Mouse (Mus musculus) midbrain, embryonic 15.5 days (tissue): ENCODE results near the gene Dhx8. TPM values are rescaled to one million over a fixed set of nuclear protein-coding genes. Genes with fewer than 3 reads are reported as not detected.
A peak's percentile ranks its signal among the peaks of the same experiment; 100 is the strongest.

Experiments used
- ATAC-seq: fragments of 200-750 bp; cut with Nextera tagmentation; replicated peaks from 2 replicates; pipeline ENCODE4 v1.8.0; 2017; ENCODE audit warnings: moderate TSS enrichment
- H3K27ac ChIP-seq: fragments of 300-500 bp; sonication (generic); 2 replicates; pipeline ENCODE4 v1.5.1; 2015; ENCODE audit warnings: mild to moderate bottlenecking, inconsistent platforms
- H3K27me3 ChIP-seq: fragments of 300-500 bp; sonication (generic); replicated peaks from 2 replicates; pipeline ENCODE4 v1.6.1; 2015; ENCODE audit warnings: inconsistent platforms
- H3K36me3 ChIP-seq: fragments of 300-500 bp; sonication (generic); replicated peaks from 2 replicates; pipeline ENCODE4 v1.6.1; 2015; ENCODE audit warnings: inconsistent platforms
- H3K4me1 ChIP-seq: fragments of 300-500 bp; sonication (generic); 2 replicates; pipeline ENCODE4 v1.6.1; 2015; ENCODE audit warnings: inconsistent platforms
- H3K4me2 ChIP-seq: fragments of 300-500 bp; sonication (generic); 2 replicates; pipeline ENCODE4 v1.6.1; 2015; ENCODE audit warnings: inconsistent platforms, mild to moderate bottlenecking, moderate library complexity
- H3K4me3 ChIP-seq: fragments of 300-500 bp; sonication (generic); 2 replicates; pipeline ENCODE4 v1.5.1; 2015; ENCODE audit warnings: mild to moderate bottlenecking, inconsistent platforms
- H3K9ac ChIP-seq: fragments of 300-500 bp; sonication (generic); 2 replicates; pipeline ENCODE4 v1.6.1; 2015; ENCODE audit warnings: mild to moderate bottlenecking, inconsistent platforms
- H3K9me3 ChIP-seq: fragments of 300-500 bp; sonication (generic); 2 replicates; pipeline ENCODE4 v1.6.1; 2016; ENCODE audit warnings: inconsistent platforms
- WGBS: fragments of 180-500 bp; shearing (Covaris S2); methylation state at CpG from one replicate; pipeline ENCODE4 v1.1.7; 2015; ENCODE audit warnings: mixed read lengths; 5-methylcytosine and 5-hydroxymethylcytosine counted together
- polyA plus RNA-seq: library from polyadenylated mRNA; unstranded; fragments of >200 nt; fragmentation: Nextera tagmentation; extraction: Ambion mirVana; gene quantifications from 2 replicates; pipeline ENCODE4 v1.2.1, GENCODE M21; 2015

The Dhx8 gene
- polyA plus RNA-seq, 1 experiment from 2014 or later: 33.9 TPM

DNA sequence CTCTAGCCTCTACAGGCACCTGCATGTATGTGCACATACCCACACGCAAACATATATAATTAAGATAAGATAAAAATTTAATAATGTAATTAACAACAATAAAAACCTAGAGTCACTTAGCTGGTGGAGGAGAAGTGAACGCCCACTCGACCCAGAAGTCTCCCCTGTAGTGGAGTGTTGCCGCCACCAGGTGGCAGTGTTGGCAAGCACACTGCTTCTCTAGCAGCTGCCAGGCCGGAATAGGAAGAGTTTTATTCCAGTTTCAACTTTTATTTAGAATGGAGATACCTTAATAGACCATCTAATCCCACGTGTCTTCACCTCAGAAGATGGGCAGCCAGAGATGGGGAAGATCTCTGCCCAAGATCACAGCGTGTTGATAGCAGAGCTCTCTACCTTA, 80.5 kb downstream of the Dhx8 start:
- Histone ChIP-seq H3K27ac (no peak overlapping the region), H3K4me1 (peaks cover 15% of the 10 kb centered on the region)
- no peak for ATAC-seq

DNA sequence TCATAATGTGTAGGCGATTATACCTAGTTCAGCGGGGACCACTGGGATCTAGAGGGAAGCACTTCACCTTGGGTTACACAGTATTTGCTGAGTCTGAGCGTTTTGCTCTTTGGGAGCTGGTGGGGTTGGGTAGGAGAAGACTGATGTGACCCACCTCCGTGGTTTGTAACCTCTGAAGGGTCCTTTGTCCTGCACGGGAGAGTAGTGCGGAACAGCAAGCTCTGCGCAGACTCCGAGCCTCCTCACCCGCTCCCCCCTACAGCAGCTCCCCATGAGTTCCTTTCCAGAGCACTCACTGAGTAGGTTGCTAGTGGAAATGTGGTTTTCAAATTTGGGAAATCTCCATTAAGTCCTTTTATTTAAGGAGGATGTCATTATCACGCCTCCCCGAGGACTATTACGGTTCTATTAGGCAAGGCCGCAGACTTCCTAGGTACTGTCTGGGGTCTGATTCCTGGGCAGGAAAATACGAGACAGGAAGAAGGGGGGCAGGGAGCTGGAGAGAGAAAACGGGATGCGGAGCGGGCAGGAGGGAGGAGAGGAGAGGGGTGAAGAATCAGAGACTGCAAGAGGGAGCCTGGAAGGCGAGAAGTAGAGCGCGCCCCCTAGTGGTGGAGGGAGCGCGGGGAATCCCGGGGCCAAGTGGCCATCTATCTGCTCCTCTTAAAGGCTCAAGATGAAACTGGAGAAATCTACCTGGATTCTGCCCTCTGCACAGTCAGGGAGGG, 81.8 kb downstream of the Dhx8 start:
- Histone ChIP-seq H3K27ac (no peak overlapping the region), H3K27me3 (peaks cover 10% of the 10 kb centered on the region), H3K9ac (peak overlapping the region; percentile 14; the same call in 1 of the 2 replicates), H3K4me1 (peaks cover 15% of the 10 kb centered on the region), H3K9me3 (no peaks in the 10 kb centered on the region), H3K4me2 (peak overlapping the region; percentile 43), H3K4me3 (peak overlapping the region; percentile 18), H3K36me3 (no peaks in the 10 kb centered on the region)
- 7% methylated on average over 23 of the region's 23 CpGs for WGBS
- no peak for ATAC-seq

More for the DNA sequence above, 80.5 kb downstream of the Dhx8 start:
- Histone ChIP-seq H3K9ac (no peak overlapping the region), H3K4me2 (no peak overlapping the region), H3K36me3 (no peaks in the 10 kb centered on the region), H3K4me3 (no peak overlapping the region), H3K9me3 (no peaks in the 10 kb centered on the region), H3K27me3 (peaks cover 10% of the 10 kb centered on the region)
- 3% methylated on average over 7 of the region's 7 CpGs for WGBS

DNA sequence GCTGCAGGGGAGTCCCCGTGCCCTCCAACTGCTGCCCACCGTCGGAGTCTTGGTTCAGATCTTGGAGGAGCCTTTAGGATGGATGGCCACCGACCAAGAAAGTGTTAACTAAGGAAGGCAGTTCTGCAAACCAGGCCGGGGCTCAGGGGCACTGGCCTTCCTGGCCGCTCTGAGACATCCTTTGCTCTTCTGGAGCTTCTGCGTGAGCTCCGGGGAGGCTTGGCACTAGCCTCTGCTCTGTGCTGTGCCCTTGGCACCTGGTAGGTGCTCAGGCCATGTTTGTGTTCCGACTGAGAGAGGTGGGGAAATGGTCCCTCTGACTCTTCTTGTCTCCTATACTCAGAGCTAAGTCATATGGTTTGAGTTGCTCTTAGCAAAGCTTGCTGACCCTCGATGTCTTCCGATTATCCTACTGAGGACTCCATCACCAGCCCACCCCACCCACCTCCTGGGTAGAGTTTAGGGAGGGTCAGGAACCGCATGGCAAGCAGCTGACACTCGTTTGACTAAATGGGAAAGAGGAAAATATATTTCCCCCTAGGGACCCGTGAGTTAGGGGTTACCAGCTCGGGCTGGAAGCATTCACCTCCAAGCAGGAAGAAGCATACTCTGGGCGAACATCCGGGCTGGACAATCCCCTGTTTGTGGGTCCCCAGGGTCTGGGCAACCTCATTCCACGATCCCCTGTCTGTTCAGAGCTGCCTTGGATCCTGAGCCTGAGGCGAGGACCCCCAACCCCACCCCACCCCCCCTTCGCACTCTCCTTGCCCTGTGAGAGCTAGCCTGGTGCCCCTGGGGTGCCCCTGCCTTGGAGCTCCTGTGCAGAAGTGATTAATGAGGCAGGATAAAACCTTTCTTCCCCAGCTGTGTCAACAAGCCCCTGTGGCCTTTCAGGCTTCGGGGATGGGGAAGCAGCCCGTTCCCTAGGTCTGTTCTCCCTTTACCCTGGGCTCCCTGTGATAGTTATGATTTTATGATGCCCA, 82.7 kb downstream of the Dhx8 start:
- Histone ChIP-seq H3K9ac (no peak overlapping the region), H3K27me3 (peaks cover 10% of the 10 kb centered on the region), H3K4me1 (peaks cover 15% of the 10 kb centered on the region), H3K36me3 (no peaks in the 10 kb centered on the region), H3K4me3 (no peak overlapping the region), H3K9me3 (no peaks in the 10 kb centered on the region), H3K27ac (no peak overlapping the region), H3K4me2 (peak overlapping the region; percentile 43; the same call in 1 of the 2 replicates)
- WGBS: 21% methylated on average over 22 of the region's 22 CpGs
- ATAC-seq: no peak

Other genes starting within 250 kb of the Dhx8 start
- 1.5 and 2.8 TPM in 2 replicates for gene Brca1, start 181.0 kb upstream of the Dhx8 start, polyA plus RNA-seq
- 102 and 103 TPM in 2 replicates for gene Nbr1, start 180.8 kb upstream of the Dhx8 start, polyA plus RNA-seq
- gene Tmem106a, start 150.7 kb upstream of the Dhx8 start, polyA plus RNA-seq: 3.1 and 4.5 TPM in 2 replicates
- gene Gm11634, start 133.7 kb upstream of the Dhx8 start, polyA plus RNA-seq: not detected in 2 replicates
- gene Rdm1, start 105.7 kb upstream of the Dhx8 start, polyA plus RNA-seq: 11.1 and 13.2 TPM in 2 replicates
- gene Arl4d, start 67.4 kb upstream of the Dhx8 start, polyA plus RNA-seq: 5.0 and 7.8 TPM in 2 replicates
- 5.9 and 7.5 TPM in 2 replicates for gene Etv4, start 52.5 kb downstream of the Dhx8 start, polyA plus RNA-seq
- 0.57 and 0.75 TPM in 2 replicates for gene Meox1, start 161.5 kb downstream of the Dhx8 start, polyA plus RNA-seq
- gene Sost, start 234.1 kb downstream of the Dhx8 start, polyA plus RNA-seq: not detected in 2 replicates